Mouse (Mus musculus) liver, embryonic 12.5 days (tissue): ENCODE data around the gene Glb1. TPM values are rescaled to one million over a fixed set of nuclear protein-coding genes. Genes with fewer than 3 reads are reported as not detected.

Experiments used
- ATAC-seq: fragments of 200-750 bp; cut with Nextera tagmentation; 2 replicates; pipeline ENCODE4 v1.8.0; 2017; ENCODE audit warnings: moderate number of reproducible peaks, mild to moderate bottlenecking, moderate library complexity
- H3K27ac ChIP-seq: fragments of 300-500 bp; sonication (generic); 2 replicates; pipeline ENCODE4 v1.5.1; 2016; ENCODE audit warnings: mild to moderate bottlenecking
- H3K27me3 ChIP-seq: fragments of 300-500 bp; sonication (generic); replicated peaks from 2 replicates; pipeline ENCODE4 v1.6.1; 2016; ENCODE audit warnings: mild to moderate bottlenecking, moderate library complexity
- H3K36me3 ChIP-seq: fragments of 300-500 bp; sonication (generic); 2 replicates; pipeline ENCODE4 v1.6.1; 2016; ENCODE audit warnings: mild to moderate bottlenecking, moderate library complexity
- H3K4me1 ChIP-seq: fragments of 300-500 bp; sonication (generic); 2 replicates; pipeline ENCODE4 v1.6.1; 2016
- H3K4me2 ChIP-seq: fragments of 300-500 bp; sonication (generic); 2 replicates; pipeline ENCODE4 v1.6.1; 2016; ENCODE audit warnings: mild to moderate bottlenecking, moderate library complexity
- H3K4me3 ChIP-seq: fragments of 300-500 bp; sonication (generic); 2 replicates; pipeline ENCODE4 v1.5.1; 2016; ENCODE audit warnings: mild to moderate bottlenecking, moderate library complexity
- H3K9ac ChIP-seq: fragments of 300-500 bp; sonication (generic); 2 replicates; pipeline ENCODE4 v1.6.1; 2016; ENCODE audit warnings: mild to moderate bottlenecking, moderate library complexity
- H3K9me3 ChIP-seq: fragments of 300-500 bp; sonication (generic); replicated peaks from 2 replicates; pipeline ENCODE4 v1.6.1; 2016; ENCODE audit warnings: mild to moderate bottlenecking, moderate library complexity
- WGBS: fragments of 180-500 bp; shearing (Covaris S2); methylation state at CpG from one replicate; pipeline ENCODE4 v1.1.7; 2016; ENCODE audit not compliant: insufficient replicate concordance; 5-methylcytosine and 5-hydroxymethylcytosine counted together
- polyA plus RNA-seq: library from polyadenylated mRNA; unstranded; fragments of >200 nt; fragmentation: Nextera tagmentation; extraction: Ambion mirVana; gene quantifications from 2 replicates; pipeline ENCODE4 v1.2.1, GENCODE M21; 2016

Gene Glb1
- polyA plus RNA-seq, 1 experiment from 2014 or later: 17.7 TPM

- no peaks in the 10 kb centered on the region for H3K27me3 ChIP-seq
- no peak overlapping the region for H3K9ac ChIP-seq
- no peaks in the 10 kb centered on the region for H3K9me3 ChIP-seq
- no peak overlapping the region for H3K4me3 ChIP-seq
- H3K27ac ChIP-seq: no peak overlapping the region
- no peak for ATAC-seq
- H3K36me3 ChIP-seq: no peaks in the 10 kb centered on the region
- whole genome bisulfite sequencing: 59% methylated on average over 3 of the region's 3 CpGs
- H3K4me2 ChIP-seq: no peak overlapping the region
- H3K4me1 ChIP-seq: no peaks in the 10 kb centered on the region
Measured at GRCm38 (mm10) chr9:114480940-114481339, 80.1 kb downstream of the Glb1 start.

- Histone ChIP-seq H3K9me3 (no peaks in the 10 kb centered on the region), H3K4me1 (no peaks in the 10 kb centered on the region), H3K27me3 (no peaks in the 10 kb centered on the region), H3K9ac (no peak overlapping the region), H3K4me3 (no peak overlapping the region), H3K36me3 (no peaks in the 10 kb centered on the region), H3K27ac (no peak overlapping the region), H3K4me2 (no peak overlapping the region)
- 63% methylated on average over 5 of the region's 5 CpGs for WGBS
- no peak for ATAC-seq
Measured at GRCm38 (mm10) chr9:114484771-114485170, 83.9 kb downstream of the Glb1 start.

- 80% methylated on average over 4 of the region's 4 CpGs for WGBS
- no peak for ATAC-seq
- Histone ChIP-seq H3K4me2 (no peak overlapping the region), H3K27ac (no peak overlapping the region), H3K27me3 (no peaks in the 10 kb centered on the region), H3K9ac (no peak overlapping the region), H3K36me3 (no peaks in the 10 kb centered on the region), H3K4me1 (no peaks in the 10 kb centered on the region), H3K4me3 (no peak overlapping the region), H3K9me3 (no peaks in the 10 kb centered on the region)
Measured at GRCm38 (mm10) chr9:114486808-114487207, 85.9 kb downstream of the Glb1 start.

- 64% methylated on average over 23 of the region's 23 CpGs for WGBS
- no peaks in the 10 kb centered on the region for H3K4me1 ChIP-seq
- H3K4me2 ChIP-seq: no peak overlapping the region
Measured at GRCm38 (mm10) chr9:114487481-114488258, 86.8 kb downstream of the Glb1 start.

GRCm38 (mm10) chr9:114496469-114496868 is 95.6 kb downstream of the Glb1 start:
- Histone ChIP-seq H3K27me3 (peaks cover 18% of the 10 kb centered on the region), H3K4me2 (no peak overlapping the region), H3K4me3 (no peak overlapping the region), H3K9me3 (no peaks in the 10 kb centered on the region), H3K9ac (no peak overlapping the region), H3K4me1 (peaks cover 17% of the 10 kb centered on the region), H3K27ac (no peak overlapping the region), H3K36me3 (no peaks in the 10 kb centered on the region)
- ATAC-seq: no peak
- 57% methylated on average over 7 of the region's 7 CpGs for WGBS

More at GRCm38 (mm10) chr9:114487481-114488258, 86.8 kb downstream of the Glb1 start:
- Histone ChIP-seq H3K9me3 (no peaks in the 10 kb centered on the region), H3K27ac (no peak overlapping the region), H3K27me3 (no peaks in the 10 kb centered on the region), H3K4me3 (no peak overlapping the region), H3K36me3 (no peaks in the 10 kb centered on the region), H3K9ac (no peak overlapping the region)
- no peak for ATAC-seq

- no peaks in the 10 kb centered on the region for H3K36me3 ChIP-seq
- 3% methylated on average over 11 of the region's 11 CpGs for WGBS
- peak overlapping the region; percentile 24; the same call in 1 of the 2 replicates for H3K4me2 ChIP-seq
- no peaks in the 10 kb centered on the region for H3K9me3 ChIP-seq
- H3K27me3 ChIP-seq: peaks cover 18% of the 10 kb centered on the region
- no peak overlapping the region for H3K27ac ChIP-seq
- ATAC-seq: 0 out of 2 replicates have a peak, but pooled peaks have one; percentile 48
- no peak overlapping the region for H3K4me3 ChIP-seq
- H3K4me1 ChIP-seq: peaks cover 33% of the 10 kb centered on the region
- H3K9ac ChIP-seq: no peak overlapping the region
Measured at GRCm38 (mm10) chr9:114498218-114498617, 97.3 kb downstream of the Glb1 start.

- 0 out of 2 replicates have a peak, but pooled peaks have one; percentile 19 for ATAC-seq
- no peak overlapping the region for H3K9ac ChIP-seq
- 15% methylated on average over 15 of the region's 15 CpGs for WGBS
- H3K4me2 ChIP-seq: no peak overlapping the region
- H3K4me3 ChIP-seq: no peak overlapping the region
- no peak overlapping the region for H3K27ac ChIP-seq
- peaks cover 18% of the 10 kb centered on the region for H3K27me3 ChIP-seq
- H3K4me1 ChIP-seq: peaks cover 36% of the 10 kb centered on the region
- no peaks in the 10 kb centered on the region for H3K36me3 ChIP-seq
- H3K9me3 ChIP-seq: no peaks in the 10 kb centered on the region
Measured at GRCm38 (mm10) chr9:114499783-114500515, 99.1 kb downstream of the Glb1 start.

GRCm38 (mm10) chr9:114501111-114501510 is 100.2 kb downstream of the Glb1 start:
- no peaks in the 10 kb centered on the region for H3K9me3 ChIP-seq
- peaks cover 18% of the 10 kb centered on the region for H3K27me3 ChIP-seq
- no peaks in the 10 kb centered on the region for H3K36me3 ChIP-seq
- no peak overlapping the region for H3K9ac ChIP-seq
- H3K4me3 ChIP-seq: no peak overlapping the region
- no peak overlapping the region for H3K4me2 ChIP-seq
- H3K27ac ChIP-seq: no peak overlapping the region
- no peak for ATAC-seq
- 28% methylated on average over 7 of the region's 7 CpGs for WGBS
- peaks cover 36% of the 10 kb centered on the region for H3K4me1 ChIP-seq

- WGBS: 57% methylated on average over 11 of the region's 11 CpGs
- no peaks in the 10 kb centered on the region for H3K9me3 ChIP-seq
- peaks cover 18% of the 10 kb centered on the region for H3K27me3 ChIP-seq
- H3K4me1 ChIP-seq: peaks cover 36% of the 10 kb centered on the region
- no peak overlapping the region for H3K27ac ChIP-seq
- no peak; the same call in 1 of the 2 replicates for ATAC-seq
- H3K4me2 ChIP-seq: peak overlapping the region; percentile 37
- no peak overlapping the region for H3K9ac ChIP-seq
- no peak overlapping the region for H3K4me3 ChIP-seq
- no peaks in the 10 kb centered on the region for H3K36me3 ChIP-seq
Measured at GRCm38 (mm10) chr9:114501913-114502312, 101.0 kb downstream of the Glb1 start.

- H3K36me3 ChIP-seq: no peaks in the 10 kb centered on the region
- H3K4me2 ChIP-seq: peak overlapping the region; percentile 6
- 20% methylated on average over 15 of the region's 15 CpGs for WGBS
- H3K9ac ChIP-seq: no peak overlapping the region
- 0 out of 2 replicates have a peak overlapping the region, but pooled peaks have one; percentile 4 for H3K27ac ChIP-seq
- no peaks in the 10 kb centered on the region for H3K9me3 ChIP-seq
- peak; percentile 45 for ATAC-seq
- H3K4me3 ChIP-seq: no peak overlapping the region
- peaks cover 18% of the 10 kb centered on the region for H3K27me3 ChIP-seq
- peaks cover 36% of the 10 kb centered on the region for H3K4me1 ChIP-seq
Measured at GRCm38 (mm10) chr9:114502711-114503427, 102.0 kb downstream of the Glb1 start.

GRCm38 (mm10) chr9:114504816-114505215 is 103.9 kb downstream of the Glb1 start, which contains the start of gene Ccr4:
Gene Ccr4, minus strand, starts transcription at chr9:114504916.
- Histone ChIP-seq H3K9ac (no peak within 1 kb of the TSS), H3K4me2 (no peak within 1 kb of the TSS), H3K4me1 (peaks cover 31% of the 10 kb centered on the region), H3K27me3 (peaks cover 2% of the 10 kb centered on the region), H3K36me3 (no peaks in the 10 kb centered on the region; the same call in 1 of the 2 replicates), H3K4me3 (no peak within 1 kb of the TSS), H3K9me3 (no peaks in the 10 kb centered on the region), H3K27ac (no peak within 1 kb of the TSS)
- 80% methylated on average over 9 of the region's 9 CpGs for WGBS
- no peak for ATAC-seq
